Mouse (Mus musculus) ES-CJ7 (cell line): ENCODE measurements around the gene Pdss2.
"Not testable (repeated sequence)": the region's sequence is repeated elsewhere in the genome, so short reads cannot be mapped to it uniquely, and the experiment has no call there.

ENCODE experiments used
- DNase-seq: peaks from one replicate; pipeline ENCODE4 v3.0.0; 2011; ENCODE audit warnings: low read depth, low spot score

Gene Pdss2

GRCm38 (mm10) chr10:43373666-43374065, 152.4 kb downstream of the Pdss2 start:
- DNase-seq = no peak

GRCm38 (mm10) chr10:43375286-43375685, 154.0 kb downstream of the Pdss2 start:
- DNase-seq = no peak

- DNase-seq = no peak
Observed at GRCm38 (mm10) chr10:43376749-43377148, 155.5 kb downstream of the Pdss2 start.

- peak; percentile 78 for DNase-seq
Observed at GRCm38 (mm10) chr10:43378279-43378678, 157.0 kb downstream of the Pdss2 start.

- no peak for DNase-seq
Observed at GRCm38 (mm10) chr10:43378732-43379644, 157.7 kb downstream of the Pdss2 start.

- no peak for DNase-seq
Observed at GRCm38 (mm10) chr10:43382660-43383059, 161.4 kb downstream of the Pdss2 start.

GRCm38 (mm10) chr10:43384623-43385022, 163.3 kb downstream of the Pdss2 start:
- DNase-seq = no peak

- DNase-seq = peak; percentile 23
Observed at GRCm38 (mm10) chr10:43392921-43393320, 171.6 kb downstream of the Pdss2 start.

- DNase-seq = no peak
Observed at GRCm38 (mm10) chr10:43393818-43394217, 172.5 kb downstream of the Pdss2 start.

- no peak for DNase-seq
Observed at GRCm38 (mm10) chr10:43395824-43396223, 174.5 kb downstream of the Pdss2 start.

- no peak for DNase-seq
Observed at GRCm38 (mm10) chr10:43399596-43400316, 178.5 kb downstream of the Pdss2 start.

GRCm38 (mm10) chr10:43406107-43406506, 184.8 kb downstream of the Pdss2 start:
- DNase-seq = no peak

GRCm38 (mm10) chr10:43406885-43407284, 185.6 kb downstream of the Pdss2 start:
- no peak for DNase-seq

- no peak for DNase-seq
Observed at GRCm38 (mm10) chr10:43409506-43410230, 188.4 kb downstream of the Pdss2 start.

GRCm38 (mm10) chr10:43411164-43411563, 189.9 kb downstream of the Pdss2 start:
- DNase-seq = not testable (repeated sequence)

GRCm38 (mm10) chr10:43417346-43417745, 196.1 kb downstream of the Pdss2 start:
- DNase-seq = no peak

GRCm38 (mm10) chr10:43420660-43421413, 199.6 kb downstream of the Pdss2 start:
- DNase-seq = peak; percentile 37

- no peak for DNase-seq
Observed at GRCm38 (mm10) chr10:43422061-43422770, 200.9 kb downstream of the Pdss2 start.

- DNase-seq = no peak
Observed at GRCm38 (mm10) chr10:43424545-43424944, 203.3 kb downstream of the Pdss2 start.

- DNase-seq = no peak
Observed at GRCm38 (mm10) chr10:43430606-43431005, 209.3 kb downstream of the Pdss2 start.

GRCm38 (mm10) chr10:43434326-43434725, 213.0 kb downstream of the Pdss2 start:
- no peak for DNase-seq
